Mouse (Mus musculus) testis, adult 2 months (tissue): Measurements from ENCODE around the gene Gm10160. TPM values are rescaled to one million over a fixed set of nuclear protein-coding genes. Genes with fewer than 3 reads are reported as not detected.

Source experiments
- H3K27ac ChIP-seq: fragments of 200-500 bp; 2 replicates; pipeline ENCODE4 v1.5.1; 2012; ENCODE audit warnings: low read depth, low read length; ENCODE audit not compliant: control insufficient read depth, insufficient read depth
- H3K27me3 ChIP-seq: fragments of 200-500 bp; 2 replicates; pipeline ENCODE4 v1.6.1; 2012; ENCODE audit warnings: mild to moderate bottlenecking, low read length, moderate library complexity; ENCODE audit not compliant: control insufficient read depth, insufficient read depth
- H3K36me3 ChIP-seq: fragments of 200-500 bp; 2 replicates; pipeline ENCODE4 v1.6.1; 2012; ENCODE audit warnings: mild to moderate bottlenecking, low read length; ENCODE audit not compliant: control insufficient read depth, insufficient read depth
- H3K4me1 ChIP-seq: fragments of 200-500 bp; 2 replicates; pipeline ENCODE4 v1.6.1; 2012; ENCODE audit warnings: low read length; ENCODE audit not compliant: control insufficient read depth, insufficient read depth
- H3K4me3 ChIP-seq: fragments of 200-500 bp; 2 replicates; pipeline ENCODE4 v1.5.1; 2012; ENCODE audit warnings: low read depth, mild to moderate bottlenecking, low read length, moderate library complexity, mixed read lengths; ENCODE audit not compliant: control insufficient read depth
- CTCF ChIP-seq: fragments of 200-500 bp; IDR thresholded peaks from 2 replicates; pipeline ENCODE4 v1.5.1; 2012; ENCODE audit warnings: low read depth, mild to moderate bottlenecking, inconsistent platforms, low read length, moderate library complexity; ENCODE audit not compliant: control insufficient read depth, insufficient read depth, insufficient replicate concordance
- POLR2A ChIP-seq: fragments of 200-500 bp; IDR thresholded peaks from 2 replicates; pipeline ENCODE4 v1.6.1; 2012; ENCODE audit warnings: low read depth, mild to moderate bottlenecking, inconsistent platforms, low read length, moderate library complexity; ENCODE audit not compliant: control insufficient read depth
- polyA plus RNA-seq: library from polyadenylated mRNA; depleted of rRNA; stranded (reverse); fragments of >200 nt; gene quantifications from 2 replicates; pipeline ENCODE4 v1.2.3, GENCODE M21; 2012

Gm10160 gene
- polyA plus RNA-seq, 1 experiment = not detected

GRCm38 (mm10) chr7:81847010-81847409 lies 8.6 kb downstream of the Gm10160 start:
- no peak overlapping the region for H3K4me3 ChIP-seq
- H3K4me1 ChIP-seq = no peaks in the 10 kb centered on the region
- H3K36me3 ChIP-seq = no peaks in the 10 kb centered on the region
- H3K27ac ChIP-seq = no peak overlapping the region
- TF ChIP-seq POLR2A (no peak), CTCF (no peak)
- no peaks in the 10 kb centered on the region for H3K27me3 ChIP-seq

- no peak for TF ChIP-seq CTCF
- TF ChIP-seq POLR2A = no peak
- no peak overlapping the region for H3K4me3 ChIP-seq
- H3K27ac ChIP-seq = no peak overlapping the region
- no peaks in the 10 kb centered on the region for H3K36me3 ChIP-seq
- H3K4me1 ChIP-seq = no peaks in the 10 kb centered on the region
- no peaks in the 10 kb centered on the region for H3K27me3 ChIP-seq
Observed at GRCm38 (mm10) chr7:81846008-81846407, 9.6 kb downstream of the Gm10160 start.

GRCm38 (mm10) chr7:81845313-81845712 lies 10.3 kb downstream of the Gm10160 start:
- Histone ChIP-seq H3K4me3 (no peak overlapping the region), H3K27me3 (no peaks in the 10 kb centered on the region), H3K36me3 (no peaks in the 10 kb centered on the region), H3K4me1 (no peaks in the 10 kb centered on the region), H3K27ac (no peak overlapping the region)
- no peak for TF ChIP-seq CTCF
- TF ChIP-seq POLR2A = no peak

DNA sequence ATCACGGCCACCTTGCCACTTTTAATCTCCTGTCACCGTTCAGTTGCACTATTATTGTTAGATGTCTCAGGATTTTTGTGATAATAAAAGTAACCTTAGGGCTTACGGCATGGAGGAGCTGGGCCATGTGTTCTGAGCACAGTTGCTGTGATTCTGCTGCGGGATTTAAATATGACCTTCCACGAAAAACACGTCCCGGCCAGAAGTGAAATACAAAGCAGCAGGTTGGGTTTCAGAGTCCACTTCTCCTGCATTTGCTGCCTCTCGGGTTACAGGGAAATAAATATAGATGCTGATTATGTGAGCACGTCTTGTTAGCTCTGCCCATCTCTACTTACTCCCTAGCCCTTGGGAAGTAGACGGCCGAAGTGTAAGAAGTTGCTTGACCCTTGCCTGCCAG lies 10.8 kb downstream of the Gm10160 start:
- Histone ChIP-seq H3K36me3 (no peaks in the 10 kb centered on the region), H3K27me3 (no peaks in the 10 kb centered on the region), H3K27ac (no peak overlapping the region), H3K4me3 (no peak overlapping the region), H3K4me1 (no peaks in the 10 kb centered on the region)
- TF ChIP-seq CTCF = no peak

DNA sequence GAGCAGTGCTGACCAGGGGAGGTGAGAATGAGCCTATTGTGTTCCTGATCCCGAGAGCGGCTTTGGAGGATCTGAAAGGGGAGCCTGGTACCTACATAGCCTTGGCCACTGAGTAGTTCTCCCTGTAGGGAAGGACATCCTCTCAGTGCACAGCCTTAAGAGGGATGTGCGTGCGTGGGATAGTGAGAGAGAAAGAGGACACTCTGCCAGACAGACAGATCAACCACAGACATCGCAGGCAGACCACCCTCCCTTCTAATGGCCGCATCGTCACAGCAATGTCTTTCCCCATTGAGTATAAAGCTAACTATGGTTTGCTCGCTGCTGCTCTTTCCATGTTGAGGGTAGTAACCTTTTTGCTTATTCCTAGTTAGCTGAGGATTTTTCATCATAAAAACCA lies 11.7 kb downstream of the Gm10160 start:
- Histone ChIP-seq H3K4me3 (no peak overlapping the region), H3K4me1 (no peaks in the 10 kb centered on the region), H3K27ac (no peak overlapping the region), H3K27me3 (no peaks in the 10 kb centered on the region), H3K36me3 (no peaks in the 10 kb centered on the region)
- no peak for TF ChIP-seq CTCF
- TF ChIP-seq POLR2A = no peak

- H3K27me3 ChIP-seq = no peaks in the 10 kb centered on the region
- H3K27ac ChIP-seq = no peak overlapping the region
- no peak for TF ChIP-seq POLR2A
- TF ChIP-seq CTCF = no peak
Observed at GRCm38 (mm10) chr7:81842998-81843397, 12.6 kb downstream of the Gm10160 start.

DNA sequence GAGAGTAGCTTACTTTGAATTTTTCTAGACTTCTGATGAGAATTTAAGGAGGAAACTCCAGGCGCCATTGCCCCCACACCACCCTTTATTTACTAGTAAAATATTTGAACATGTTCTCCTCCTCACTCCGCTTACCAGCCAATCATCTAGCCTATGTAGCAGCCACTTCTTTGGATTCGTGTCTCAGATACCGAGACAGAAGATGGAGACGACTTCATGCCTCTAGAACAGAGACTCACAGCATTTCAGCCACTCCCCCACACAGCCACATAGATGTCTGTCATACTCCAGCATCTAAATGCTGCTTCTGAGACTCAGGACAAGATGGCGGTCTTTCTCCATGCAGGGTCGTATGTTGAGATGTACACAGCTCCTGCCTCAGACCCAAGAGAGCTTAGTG lies 13.5 kb downstream of the Gm10160 start:
- no peaks in the 10 kb centered on the region for H3K27me3 ChIP-seq
- TF ChIP-seq CTCF = no peak
- no peak for TF ChIP-seq POLR2A
- no peaks in the 10 kb centered on the region for H3K4me1 ChIP-seq
- no peak overlapping the region for H3K27ac ChIP-seq
- no peaks in the 10 kb centered on the region for H3K36me3 ChIP-seq
- H3K4me3 ChIP-seq = no peak overlapping the region

More at GRCm38 (mm10) chr7:81842998-81843397, 12.6 kb downstream of the Gm10160 start:
- H3K36me3 ChIP-seq = no peaks in the 10 kb centered on the region
- no peaks in the 10 kb centered on the region for H3K4me1 ChIP-seq
- no peak overlapping the region for H3K4me3 ChIP-seq

DNA sequence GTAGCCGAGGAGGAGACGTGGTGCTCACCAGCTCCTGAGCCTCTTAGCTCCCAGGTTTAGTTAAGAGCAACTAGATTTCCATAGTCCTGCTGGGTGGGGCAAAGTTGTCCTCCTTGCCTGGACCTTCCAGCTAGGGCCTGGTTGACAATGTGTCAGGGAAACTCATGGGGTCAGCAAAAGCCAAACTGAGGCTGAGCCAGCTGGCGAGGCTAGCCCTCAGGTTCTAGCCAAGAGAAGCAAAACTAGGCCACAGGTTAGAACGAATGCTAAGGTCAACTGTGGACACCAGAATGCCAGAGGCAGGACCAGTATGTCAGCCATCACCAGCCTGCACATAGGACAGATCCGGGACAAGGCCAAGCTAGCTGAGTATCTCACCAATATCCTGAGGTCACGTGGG lies 14.2 kb downstream of the Gm10160 start:
- no peak for TF ChIP-seq POLR2A
- TF ChIP-seq CTCF = no peak
- Histone ChIP-seq H3K4me1 (no peaks in the 10 kb centered on the region), H3K27me3 (no peaks in the 10 kb centered on the region), H3K36me3 (no peaks in the 10 kb centered on the region), H3K27ac (no peak overlapping the region), H3K4me3 (no peak overlapping the region)
